Mouse (Mus musculus) C2C12 (cell line): ENCODE data around the gene Olfr745.

ENCODE experiments used
- CTCF ChIP-seq: IDR thresholded peaks from one replicate; pipeline ENCODE4 v1.5.1; 2011; ENCODE audit not compliant: control insufficient read depth, insufficient read depth, insufficient read length
- MAX ChIP-seq: IDR thresholded peaks from one replicate; pipeline ENCODE4 v1.6.1; 2011; ENCODE audit warnings: mild to moderate bottlenecking, control low read depth
- MYOD1 ChIP-seq: IDR thresholded peaks from one replicate; pipeline ENCODE4 v1.6.1; 2011; ENCODE audit warnings: low read depth; ENCODE audit not compliant: control insufficient read depth, insufficient read length

DNA sequence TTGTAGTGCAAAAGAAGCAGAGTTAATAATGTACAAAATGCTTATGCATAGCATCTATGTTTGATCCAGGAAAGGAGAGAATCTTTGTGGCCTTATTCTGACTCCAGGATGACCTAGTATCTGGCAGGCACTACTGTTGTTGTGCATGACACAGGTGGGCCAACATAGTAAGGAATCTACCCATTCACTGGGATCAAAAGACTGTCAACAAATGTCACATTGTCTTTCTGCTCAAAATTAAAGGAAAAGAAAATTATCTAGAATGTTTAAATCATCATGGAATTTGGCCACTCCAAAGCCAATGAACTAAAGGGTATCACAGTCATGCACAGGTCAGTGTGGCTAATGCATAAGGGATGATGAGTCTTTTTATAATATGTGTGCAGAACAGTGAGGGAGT lies 7.6 kb downstream of the Olfr745 start, which contains the start of gene Olfr746:
- TF ChIP-seq CTCF (no peak), MYOD1 (no peak), MAX (no peak)
